Mouse (Mus musculus) heart, adult 2 months (tissue): ENCODE results near the gene Cdc42ep4.

ENCODE experiments used
- CTCF ChIP-seq: fragments of 200-600 bp; IDR thresholded peaks from 2 replicates; pipeline ENCODE4 v1.8.1; 2022; ENCODE audit warnings: antibody characterized with exemption, mild to moderate bottlenecking, moderate library complexity
- EP300 ChIP-seq: fragments of 200-500 bp; IDR thresholded peaks from 2 replicates; pipeline ENCODE4 v1.6.1; 2011; ENCODE audit warnings: low read depth, low read length, control low read depth; ENCODE audit not compliant: insufficient read depth
- POLR2A ChIP-seq: fragments of 200-500 bp; IDR thresholded peaks from 2 replicates; pipeline ENCODE4 v1.6.1; 2011; ENCODE audit warnings: mild to moderate bottlenecking, low read depth, low read length, control low read depth; ENCODE audit not compliant: insufficient read depth

- TF ChIP-seq EP300 (no peak), CTCF (no peak), POLR2A (no peak)
Measured at GRCm38 (mm10) chr11:113740100-113740499, 11.6 kb downstream of the Cdc42ep4 start.
